Mouse (Mus musculus) stomach, postnatal 0 days (tissue): ENCODE results near the gene Fap. TPM values are rescaled to one million over a fixed set of nuclear protein-coding genes. Genes with fewer than 3 reads are reported as not detected.

ENCODE experiments used
- ATAC-seq: fragments of 200-750 bp; cut with Nextera tagmentation; 2 replicates; pipeline ENCODE4 v1.8.0; 2017; ENCODE audit not compliant: low FRiP score, low TSS enrichment
- DNase-seq: peaks from one replicate; pipeline ENCODE4 v3.0.0-alpha.2; 2016; ENCODE audit warnings: low spot score
- H3K27ac ChIP-seq: fragments of 300-500 bp; sonication (generic); replicated peaks from 2 replicates; pipeline ENCODE4 v1.5.1; 2014; ENCODE audit warnings: mild to moderate bottlenecking, control low read depth
- H3K27me3 ChIP-seq: fragments of 300-500 bp; sonication (generic); 2 replicates; pipeline ENCODE4 v1.6.1; 2014; ENCODE audit warnings: low read length; ENCODE audit not compliant: control insufficient read depth, insufficient read depth
- H3K36me3 ChIP-seq: fragments of 300-500 bp; sonication (generic); 2 replicates; pipeline ENCODE4 v1.6.1; 2014; ENCODE audit warnings: low read length, mixed read lengths; ENCODE audit not compliant: control insufficient read depth, insufficient read depth
- H3K4me1 ChIP-seq: fragments of 300-500 bp; sonication (generic); replicated peaks from 2 replicates; pipeline ENCODE4 v1.6.1; 2014; ENCODE audit warnings: antibody characterized with exemption; ENCODE audit not compliant: control insufficient read depth, insufficient read depth
- H3K4me2 ChIP-seq: fragments of 300-500 bp; sonication (generic); replicated peaks from 2 replicates; pipeline ENCODE4 v1.6.1; 2014; ENCODE audit warnings: low read depth, mild to moderate bottlenecking, control low read depth, moderate library complexity
- H3K4me3 ChIP-seq: fragments of 300-500 bp; sonication (generic); 2 replicates; pipeline ENCODE4 v1.5.1; 2014; ENCODE audit warnings: low read depth, low read length, control low read depth
- H3K9ac ChIP-seq: fragments of 300-500 bp; sonication (generic); 2 replicates; pipeline ENCODE4 v1.6.1; 2014; ENCODE audit warnings: mild to moderate bottlenecking, low read length, control low read depth, mixed read lengths
- H3K9me3 ChIP-seq: fragments of 300-500 bp; sonication (generic); 2 replicates; pipeline ENCODE4 v1.6.1; 2016; ENCODE audit warnings: low read length; ENCODE audit not compliant: control insufficient read depth
- CTCF ChIP-seq: IDR thresholded peaks from 2 replicates; pipeline ENCODE4 v1.5.1; 2016; ENCODE audit warnings: antibody characterized with exemption, low read depth, mild to moderate bottlenecking, moderate library complexity
- EP300 ChIP-seq: optimal IDR thresholded peaks from 2 replicates; pipeline ENCODE3; 2016; ENCODE audit warnings: antibody characterized with exemption
- WGBS: fragments of 180-500 bp; shearing (Covaris S2); extraction: QIAGEN DNeasy Blood & Tissue Kit; methylation state at CpG from one replicate; pipeline ENCODE4 v1.1.7; 2014; 5-methylcytosine and 5-hydroxymethylcytosine counted together
- polyA plus RNA-seq: library from polyadenylated mRNA; unstranded; fragments of >200 nt; fragmentation: Nextera tagmentation; extraction: Ambion mirVana; gene quantifications from 2 replicates; pipeline ENCODE4 v1.2.1, GENCODE M21; 2015

Fap gene
- polyA plus RNA-seq = 2.3 and 4.0 TPM in 2 replicates

- H3K4me3 ChIP-seq = peak within 1 kb of the TSS; percentile 27
- H3K27ac ChIP-seq = 0 out of 2 replicates have a peak within 1 kb of the TSS, but pooled peaks have one; percentile 1
- no peaks in the 10 kb centered on the region for H3K9me3 ChIP-seq
- peak within 1 kb of the TSS; percentile 28 for H3K4me2 ChIP-seq
- TF ChIP-seq CTCF (no peak), EP300 (no peak)
- no peaks in the 10 kb centered on the region for H3K27me3 ChIP-seq
- no peak for ATAC-seq
- WGBS = 43% methylated on average over 12 of the region's 12 CpGs
- no peaks in the 10 kb centered on the region for H3K36me3 ChIP-seq
- peak; percentile 13 for DNase-seq
- H3K9ac ChIP-seq = peak within 1 kb of the TSS; percentile 1; the same call in 1 of the 2 replicates
- H3K4me1 ChIP-seq = no peaks in the 10 kb centered on the region
Measured at GRCm38 (mm10) chr2:62573753-62574159, at the start of gene Fap. Fap (minus strand) TSS chr2:62574075.

DNA sequence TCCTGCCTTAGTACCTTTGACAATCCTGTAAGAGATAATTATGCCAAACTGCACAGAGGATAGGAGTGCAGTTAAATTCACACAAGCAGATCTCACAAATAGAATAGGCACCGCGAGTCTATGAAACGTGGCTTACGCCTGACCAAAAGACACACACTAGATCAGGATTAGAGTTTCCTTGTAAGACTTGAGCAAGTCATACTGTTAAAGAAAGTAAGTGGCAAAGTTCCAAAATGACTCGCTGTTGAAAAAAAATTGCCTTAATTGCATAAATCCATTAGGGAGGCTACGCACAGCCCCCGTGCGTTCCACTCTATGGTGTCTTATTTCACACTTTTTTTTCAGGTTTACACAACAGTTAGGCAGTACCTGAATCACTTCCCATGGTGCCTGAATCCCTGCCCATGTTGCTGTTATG is 49.2 kb upstream of the Fap start:
- TF ChIP-seq CTCF = no peak
- no peak for TF ChIP-seq EP300
- H3K9me3 ChIP-seq = no peaks in the 10 kb centered on the region
- H3K4me2 ChIP-seq = no peak overlapping the region
- H3K36me3 ChIP-seq = no peaks in the 10 kb centered on the region
- H3K27ac ChIP-seq = no peak overlapping the region
- H3K9ac ChIP-seq = no peak overlapping the region
- 42% methylated on average over 8 of the region's 8 CpGs for WGBS
- H3K4me3 ChIP-seq = no peak overlapping the region
- ATAC-seq = no peak
- no peaks in the 10 kb centered on the region for H3K27me3 ChIP-seq
- no peaks in the 10 kb centered on the region for H3K4me1 ChIP-seq
- no peak for DNase-seq

GRCm38 (mm10) chr2:62619679-62620078 is 45.8 kb upstream of the Fap start:
- H3K4me1 ChIP-seq = no peaks in the 10 kb centered on the region
- no peak overlapping the region for H3K9ac ChIP-seq
- no peaks in the 10 kb centered on the region for H3K27me3 ChIP-seq
- H3K36me3 ChIP-seq = no peaks in the 10 kb centered on the region
- no peak overlapping the region for H3K4me3 ChIP-seq
- H3K4me2 ChIP-seq = no peak overlapping the region
- no peak for TF ChIP-seq EP300
- TF ChIP-seq CTCF = no peak
- ATAC-seq (no peak), DNase-seq (no peak)
- H3K9me3 ChIP-seq = no peaks in the 10 kb centered on the region
- H3K27ac ChIP-seq = no peak overlapping the region
- WGBS = 61% methylated on average over 2 of the region's 2 CpGs

DNA sequence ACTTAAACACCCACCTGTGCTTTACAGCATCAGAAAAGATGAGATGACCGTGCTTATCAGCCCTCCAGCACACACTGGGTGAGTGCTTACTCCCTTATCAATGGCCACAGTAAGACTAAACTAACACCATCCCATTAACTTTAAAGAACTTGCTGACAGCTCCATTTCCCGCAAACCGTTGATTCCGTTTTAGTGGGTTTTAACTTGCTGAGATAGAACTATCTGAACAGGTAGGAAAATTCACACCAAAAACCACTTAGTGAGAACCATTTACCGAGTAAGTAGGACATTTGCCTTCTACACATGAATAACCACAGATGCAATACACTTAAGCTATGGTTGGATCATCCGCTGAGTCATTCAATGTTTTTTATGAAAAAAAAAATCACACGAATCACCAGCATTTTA is 45.1 kb upstream of the Fap start:
- Histone ChIP-seq H3K9ac (no peak overlapping the region), H3K4me3 (no peak overlapping the region), H3K27me3 (no peaks in the 10 kb centered on the region), H3K4me2 (no peak overlapping the region), H3K36me3 (no peaks in the 10 kb centered on the region), H3K27ac (no peak overlapping the region), H3K4me1 (no peaks in the 10 kb centered on the region), H3K9me3 (no peaks in the 10 kb centered on the region)
- WGBS = 60% methylated on average over 7 of the region's 7 CpGs
- DNase-seq (no peak), ATAC-seq (no peak)
- no peak for TF ChIP-seq CTCF
- no peak for TF ChIP-seq EP300

GRCm38 (mm10) chr2:62613133-62613532 is 39.3 kb upstream of the Fap start:
- ATAC-seq = no peak
- no peak overlapping the region for H3K9ac ChIP-seq
- H3K27me3 ChIP-seq = no peaks in the 10 kb centered on the region
- 97% methylated on average over 4 of the region's 4 CpGs for WGBS
- H3K4me1 ChIP-seq = no peaks in the 10 kb centered on the region
- no peaks in the 10 kb centered on the region for H3K36me3 ChIP-seq
- no peak overlapping the region for H3K4me3 ChIP-seq
- TF ChIP-seq CTCF (no peak), EP300 (no peak)
- no peak overlapping the region for H3K27ac ChIP-seq
- no peaks in the 10 kb centered on the region for H3K9me3 ChIP-seq
- H3K4me2 ChIP-seq = no peak overlapping the region
- DNase-seq = no peak

DNA sequence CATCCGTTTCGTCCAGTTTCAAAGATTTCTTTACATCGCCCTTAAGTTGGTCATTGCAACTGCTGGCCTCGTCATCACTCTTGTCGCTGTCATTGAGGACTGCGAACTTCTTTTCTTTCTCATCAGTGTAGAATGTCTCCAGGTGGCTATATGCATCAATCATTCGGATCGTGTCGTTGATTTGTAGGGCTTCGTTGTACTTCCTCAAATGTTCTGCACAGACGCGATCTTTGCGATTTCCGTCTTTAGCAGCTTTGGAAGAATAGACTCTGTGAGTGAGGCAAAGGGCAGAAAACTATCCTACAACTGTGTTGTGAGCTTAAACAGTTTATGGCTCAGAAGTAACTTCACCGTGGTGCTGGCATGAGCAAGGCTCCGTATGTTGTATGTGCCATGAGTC is 32.3 kb upstream of the Fap start:
- H3K27me3 ChIP-seq = no peaks in the 10 kb centered on the region
- H3K9ac ChIP-seq = no peak overlapping the region
- H3K4me1 ChIP-seq = no peaks in the 10 kb centered on the region
- no peak for TF ChIP-seq EP300
- TF ChIP-seq CTCF = no peak
- WGBS = 76% methylated on average over 16 of the region's 16 CpGs
- no peak overlapping the region for H3K4me3 ChIP-seq
- no peaks in the 10 kb centered on the region for H3K36me3 ChIP-seq
- H3K27ac ChIP-seq = no peak overlapping the region
- H3K9me3 ChIP-seq = no peaks in the 10 kb centered on the region
- no peak for ATAC-seq
- DNase-seq = no peak
- H3K4me2 ChIP-seq = no peak overlapping the region
